Mouse (Mus musculus): ENCODE measurements around the gene Lrrc19.

GRCm38 (mm10) chr4:94605591-94605990 is 44.4 kb downstream of the Lrrc19 start:
- TF ChIP-seq CTCF (IDR thresholded peaks at IDR 0.05; ENCODE audit: low read depth, low read length) (no peak), POLR2A (IDR thresholded peaks at IDR 0.05; ENCODE audit: borderline replicate concordance, low read depth, low read length) (no peak)
